Mouse (Mus musculus): ENCODE data around the gene Ralgps1. TPM values are rescaled to one million over a fixed set of nuclear protein-coding genes. Genes with fewer than 3 reads are reported as not detected.

Gene Ralgps1
- total RNA-seq, 2 experiments from 2014 or later: 62.8 to 70.2 TPM

DNA sequence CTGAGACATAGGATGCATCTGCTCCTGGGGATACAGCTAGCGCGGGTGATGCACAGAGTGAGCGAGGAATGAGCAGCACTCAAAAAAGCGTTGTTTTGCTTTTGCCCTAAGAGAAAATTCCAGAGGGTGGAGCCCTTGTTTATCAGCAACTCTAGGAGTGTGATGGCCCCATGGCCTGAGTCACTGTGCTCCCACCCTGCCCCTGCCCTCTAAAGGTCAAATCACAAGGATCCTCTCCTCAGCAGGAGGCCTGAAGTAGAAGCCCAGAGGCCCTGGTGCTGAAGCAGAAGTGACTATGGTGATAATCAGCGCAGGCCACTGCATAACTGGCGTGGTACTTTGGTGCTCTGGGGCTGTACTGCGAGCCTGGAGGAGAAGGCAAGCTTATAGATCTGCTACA lies 211.7 kb downstream of the Ralgps1 start:
- TF ChIP-seq CTCF (IDR thresholded peaks at IDR 0.05): no peak
- intact Hi-C loops (cut with DNase I): no loop called here
- Histone ChIP-seq H3K4me3 (no peak overlapping the region), H3K27ac (peak overlapping the region; percentile 17; the same call in 1 of the 2 replicates)
- DNase-seq (ENCODE audit: extremely low spot score in 1 of 2, low spot score in 2 of 2): no peak

GRCm38 (mm10) chr2:33158895-33159294 lies 212.4 kb downstream of the Ralgps1 start:
- no peak for TF ChIP-seq CTCF (IDR thresholded peaks at IDR 0.05)
- intact Hi-C loops (cut with DNase I): no loop called here
- Histone ChIP-seq H3K27ac (no peak overlapping the region), H3K4me3 (no peak overlapping the region)
- no peak for DNase-seq (ENCODE audit: extremely low spot score in 1 of 2, low spot score in 2 of 2)

GRCm38 (mm10) chr2:33156283-33156781 lies 215.0 kb downstream of the Ralgps1 start:
- intact Hi-C loops (cut with DNase I): no loop called here
- TF ChIP-seq CTCF (IDR thresholded peaks at IDR 0.05): no peak; the same call in 1 of the 2 replicates
- DNase-seq (ENCODE audit: extremely low spot score in 1 of 2, low spot score in 2 of 2): no peak
- H3K27ac ChIP-seq: no peak overlapping the region
- no peak overlapping the region for H3K4me3 ChIP-seq

DNA sequence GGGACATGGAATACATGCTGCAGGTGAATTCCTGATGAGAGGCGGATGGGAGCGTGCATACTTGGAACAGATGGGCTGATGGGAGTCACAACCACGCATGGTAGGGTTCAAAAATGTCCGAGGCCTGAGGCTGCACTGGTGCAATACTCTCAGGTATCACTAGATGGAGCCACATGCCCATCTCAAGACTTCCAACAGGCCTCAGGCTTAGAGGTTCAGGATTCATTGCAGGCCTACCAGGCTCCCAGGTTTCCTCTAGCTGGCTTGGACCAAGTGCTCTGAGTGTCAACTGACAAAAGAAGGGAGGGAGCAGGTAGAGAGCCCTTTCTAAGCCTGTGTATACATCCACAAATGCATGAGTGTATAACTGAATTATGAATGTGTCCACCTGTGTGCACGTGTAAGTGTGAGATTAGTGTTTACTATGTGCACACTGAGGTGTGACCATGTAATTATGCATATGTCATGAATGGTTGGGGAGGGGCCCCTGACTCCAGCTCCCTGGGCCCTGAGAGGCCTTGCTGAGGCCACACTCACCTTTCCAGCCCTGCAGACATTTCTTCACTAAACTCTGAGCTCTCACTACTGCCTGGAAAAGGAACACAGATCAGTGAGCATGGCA lies 216.4 kb downstream of the Ralgps1 start:
- Histone ChIP-seq H3K27ac (no peak overlapping the region), H3K4me3 (no peak overlapping the region)
- peak; percentile 73 to 80 for DNase-seq (ENCODE audit: extremely low spot score in 1 of 2, low spot score in 2 of 2)
- peak; percentile 98 for TF ChIP-seq CTCF (IDR thresholded peaks at IDR 0.05)
- intact Hi-C loops (cut with DNase I): loop anchor here (1.0 to 2.0 kb wide), 2 partner anchors 194 to 246 kb away; no protein-coding TSS in a partner anchor

DNA sequence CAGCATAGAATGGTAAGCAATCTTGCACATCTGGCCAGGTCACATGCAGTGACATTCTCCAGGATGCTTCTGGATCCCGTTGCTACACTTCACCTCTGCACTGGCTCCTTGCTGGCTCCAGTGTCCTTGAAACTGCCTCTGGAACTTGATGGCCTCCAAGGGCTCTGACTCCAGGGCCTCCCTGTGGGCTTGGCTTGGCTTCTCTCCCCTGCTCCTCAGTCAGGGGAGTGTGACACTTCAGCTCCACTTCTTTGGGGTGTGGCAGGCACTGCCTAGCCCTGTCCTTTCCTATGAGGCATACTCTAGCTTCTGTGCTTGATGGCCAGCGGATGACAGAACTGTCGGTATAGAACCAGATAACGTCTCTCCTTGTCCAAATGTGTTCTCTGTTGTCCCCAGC lies 224.3 kb downstream of the Ralgps1 start:
- H3K4me3 ChIP-seq: no peak overlapping the region
- no peak for TF ChIP-seq CTCF (IDR thresholded peaks at IDR 0.05)
- H3K27ac ChIP-seq: no peak overlapping the region
- intact Hi-C loops (cut with DNase I): no loop called here
- DNase-seq (ENCODE audit: extremely low spot score in 1 of 2, low spot score in 2 of 2): no peak

DNA sequence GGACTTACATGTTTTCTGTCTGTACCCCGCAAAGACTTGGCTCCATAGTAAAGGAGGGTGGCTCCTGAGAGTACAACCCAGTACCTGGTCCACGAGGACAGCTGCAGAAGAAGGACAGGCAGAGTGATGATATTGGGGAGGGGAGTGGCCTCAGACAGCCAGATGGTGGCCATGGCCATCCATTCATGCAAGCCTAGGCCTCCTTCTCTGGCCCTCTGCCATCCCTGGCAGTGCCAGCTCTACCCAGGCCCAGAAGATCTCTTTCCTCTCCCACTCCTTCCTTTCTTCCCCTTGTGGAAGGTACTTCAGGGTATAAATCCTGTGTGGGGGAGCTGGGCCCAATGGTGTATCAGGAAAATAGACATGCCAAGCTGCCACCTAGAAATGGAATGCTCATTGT lies 228.0 kb downstream of the Ralgps1 start:
- H3K27ac ChIP-seq: no peak overlapping the region
- H3K4me3 ChIP-seq: no peak overlapping the region
- DNase-seq (ENCODE audit: extremely low spot score in 1 of 2, low spot score in 2 of 2): no peak
- intact Hi-C loops (cut with DNase I): no loop called here
- no peak for TF ChIP-seq CTCF (IDR thresholded peaks at IDR 0.05)

GRCm38 (mm10) chr2:33138491-33138890 lies 232.8 kb downstream of the Ralgps1 start:
- no peak overlapping the region for H3K27ac ChIP-seq
- DNase-seq (ENCODE audit: extremely low spot score in 1 of 2, low spot score in 2 of 2): no peak
- H3K4me3 ChIP-seq: no peak overlapping the region
- intact Hi-C loops (cut with DNase I): no loop called here
- no peak for TF ChIP-seq CTCF (IDR thresholded peaks at IDR 0.05)

DNA sequence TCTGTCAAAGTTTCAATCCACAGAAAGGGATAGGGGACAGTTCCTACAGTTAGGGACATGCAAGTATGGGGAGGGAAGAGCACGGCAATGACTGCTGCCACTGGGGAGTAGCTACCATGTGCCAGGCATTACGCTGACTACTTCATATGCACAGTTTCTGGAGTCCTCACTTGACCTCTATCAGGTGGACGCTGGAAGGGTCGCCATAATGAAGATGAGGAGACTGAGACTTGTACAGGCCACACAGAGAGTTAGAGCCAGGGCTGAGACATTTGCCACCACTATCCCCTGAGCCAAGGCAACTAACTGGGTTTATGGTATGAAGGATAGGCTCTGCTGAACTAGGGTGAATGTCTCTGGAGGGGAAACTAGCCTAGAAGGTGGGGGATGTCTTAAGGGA lies 233.6 kb downstream of the Ralgps1 start:
- intact Hi-C loops (cut with DNase I): no loop called here
- DNase-seq (ENCODE audit: extremely low spot score in 1 of 2, low spot score in 2 of 2): no peak
- H3K4me3 ChIP-seq: no peak overlapping the region
- TF ChIP-seq CTCF (IDR thresholded peaks at IDR 0.05): no peak
- H3K27ac ChIP-seq: no peak overlapping the region

- Histone ChIP-seq H3K27ac (no peak overlapping the region), H3K4me3 (no peak overlapping the region)
- intact Hi-C loops (cut with DNase I): no loop called here
- no peak for DNase-seq (ENCODE audit: extremely low spot score in 1 of 2, low spot score in 2 of 2)
- TF ChIP-seq CTCF (IDR thresholded peaks at IDR 0.05): no peak
Measured at GRCm38 (mm10) chr2:33137244-33137643, 234.0 kb downstream of the Ralgps1 start.

- TF ChIP-seq CTCF (IDR thresholded peaks at IDR 0.05): no peak
- H3K4me3 ChIP-seq: no peak overlapping the region
- no peak overlapping the region for H3K27ac ChIP-seq
- no peak for DNase-seq (ENCODE audit: extremely low spot score in 1 of 2, low spot score in 2 of 2)
- intact Hi-C loops (cut with DNase I): no loop called here
Measured at GRCm38 (mm10) chr2:33136366-33136765, 234.9 kb downstream of the Ralgps1 start.

- DNase-seq (ENCODE audit: extremely low spot score in 1 of 2, low spot score in 2 of 2): no peak
- intact Hi-C loops (cut with DNase I): loop anchor here (5.0 kb wide), 1 partner anchor 143 kb away; no protein-coding TSS in a partner anchor
- no peak overlapping the region for H3K27ac ChIP-seq
- no peak for TF ChIP-seq CTCF (IDR thresholded peaks at IDR 0.05)
- no peak overlapping the region for H3K4me3 ChIP-seq
Measured at GRCm38 (mm10) chr2:33134766-33135490, 236.4 kb downstream of the Ralgps1 start.

DNA sequence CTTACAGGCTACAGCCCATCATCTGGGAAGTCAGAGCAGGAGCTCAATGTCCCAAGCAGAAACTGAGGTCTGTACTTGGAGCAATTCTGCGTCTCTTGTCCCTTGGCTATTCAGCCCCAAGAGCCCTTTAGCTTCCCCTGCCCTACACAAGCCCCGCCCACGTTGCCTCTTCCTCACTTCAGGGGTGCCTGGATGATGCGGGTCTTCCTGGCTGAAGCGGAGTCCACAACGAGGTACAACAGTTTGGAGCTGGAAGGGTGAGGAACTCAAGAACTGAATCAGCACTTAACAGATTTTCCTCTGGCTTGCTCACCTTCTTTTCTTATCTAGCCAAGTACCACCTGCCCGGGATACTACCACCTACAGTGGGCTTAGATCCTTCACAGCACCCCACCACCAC lies 239.0 kb downstream of the Ralgps1 start:
- intact Hi-C loops (cut with DNase I): loop anchor here (5.0 kb wide), 1 partner anchor 140 kb away; no protein-coding TSS in a partner anchor

More for the DNA sequence above, 239.0 kb downstream of the Ralgps1 start:
- H3K27ac ChIP-seq: no peak overlapping the region
- peak in 1 of 2 experiments; percentile 14 for DNase-seq (ENCODE audit: extremely low spot score in 1 of 2, low spot score in 2 of 2)
- TF ChIP-seq CTCF (IDR thresholded peaks at IDR 0.05): no peak
- no peak overlapping the region for H3K4me3 ChIP-seq

All from left cerebral cortex, adult 2 months (tissue).